Mouse (Mus musculus) heart, postnatal 25 days (tissue): ENCODE data around the gene Lhx2. TPM values are rescaled to one million over a fixed set of nuclear protein-coding genes. Genes with fewer than 3 reads are reported as not detected.

ENCODE experiments used
- DNase-seq: peaks from one replicate; pipeline ENCODE4 v3.0.0; 2022; ENCODE audit warnings: low spot score
- intact Hi-C: fragments of 180-260 bp; cut with DNase I; formaldehyde crosslinking; loops from one replicate; pipeline ENCODE4 v1.15.1; 2025
- total RNA-seq, 2 experiments: library from RNA; stranded (reverse); gene quantifications; 2 replicates each; pipeline ENCODE4 v1.2.3; 2021

The Lhx2 gene
- total RNA-seq, 2 experiments from 2014 or later = 0.29 TPM; not detected in 1

GRCm38 (mm10) chr2:38357294-38358246 lies 18.5 kb downstream of the Lhx2 start:
- intact Hi-C loops = loop anchor here (10.0 kb wide), 1 partner anchor 867 kb away; the partner anchor contains the start of gene Ppp6c
- no peak for DNase-seq

GRCm38 (mm10) chr2:38358611-38359010 lies 19.5 kb downstream of the Lhx2 start:
- intact Hi-C loops = loop anchor here (10.0 kb wide), 1 partner anchor 866 kb away; the partner anchor contains the start of gene Ppp6c
- no peak for DNase-seq

DNA sequence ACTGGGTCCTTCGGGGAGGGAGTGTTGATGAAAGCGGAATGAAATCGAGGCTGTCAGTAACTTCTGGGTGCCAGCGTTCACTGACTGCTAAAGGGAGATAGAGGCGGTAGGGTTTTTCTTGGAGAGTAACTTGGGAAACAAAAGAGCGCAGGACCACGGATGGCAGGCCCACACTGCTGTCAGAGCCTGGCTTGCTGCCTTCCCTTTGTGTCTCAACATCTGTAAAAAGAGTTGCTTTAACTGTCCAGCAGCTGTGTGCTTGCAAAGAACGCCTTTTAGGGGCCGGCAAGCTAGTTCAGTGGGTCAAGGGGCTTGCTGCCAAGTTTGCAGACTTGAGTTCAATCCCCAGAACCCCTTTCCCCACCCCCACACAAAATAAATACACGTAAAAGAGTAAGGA lies 20.1 kb downstream of the Lhx2 start:
- DNase-seq = no peak
- intact Hi-C loops = loop anchor here (10.0 kb wide), 1 partner anchor 866 kb away; the partner anchor contains the start of gene Ppp6c

- no peak for DNase-seq
- intact Hi-C loops = loop anchor here (10.0 kb wide), 1 partner anchor 865 kb away; the partner anchor contains the start of gene Ppp6c
Observed at GRCm38 (mm10) chr2:38359811-38360210, 20.7 kb downstream of the Lhx2 start.

- intact Hi-C loops = no loop called here
- DNase-seq = no peak
Observed at GRCm38 (mm10) chr2:38366222-38366621, 27.1 kb downstream of the Lhx2 start.

DNA sequence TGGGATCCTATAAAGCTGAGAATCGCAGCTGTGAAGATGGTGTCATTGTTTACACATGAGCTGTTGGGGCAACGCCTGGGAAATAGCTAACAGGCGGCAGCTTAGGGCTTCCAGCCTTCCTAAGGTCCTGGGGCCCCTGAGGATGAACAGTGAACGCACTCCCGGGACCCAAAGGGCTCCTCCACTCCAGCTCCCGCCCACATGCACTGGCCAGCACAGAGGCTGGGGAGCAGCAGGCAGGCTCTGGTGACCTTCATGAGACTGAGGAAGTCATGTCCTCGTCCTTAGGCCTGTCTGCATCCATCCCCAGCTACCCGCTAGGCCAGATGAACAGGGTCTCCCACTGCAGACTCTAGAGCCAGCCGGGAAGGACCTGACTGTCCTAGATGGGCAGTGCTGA lies 27.9 kb downstream of the Lhx2 start:
- no peak for DNase-seq
- intact Hi-C loops = no loop called here

DNA sequence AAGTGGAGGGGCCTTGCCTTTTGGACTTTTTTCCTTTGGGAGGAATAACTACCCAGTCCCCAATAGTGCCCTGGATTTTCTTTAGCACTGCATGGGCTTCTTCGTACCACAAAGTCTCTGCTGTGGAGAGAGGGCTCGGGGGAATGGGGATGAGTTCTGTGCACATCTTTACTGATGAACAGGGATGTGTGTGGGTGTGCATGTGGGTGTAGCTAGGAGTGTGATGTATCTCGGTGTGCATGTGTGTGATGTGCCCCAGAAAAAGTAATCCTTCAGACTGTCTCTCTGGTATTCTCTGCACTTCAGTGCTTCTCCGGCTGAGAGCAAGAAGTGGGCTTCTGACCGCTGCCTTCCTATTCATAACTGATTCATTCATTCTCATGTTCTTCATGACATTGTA lies 28.8 kb downstream of the Lhx2 start:
- intact Hi-C loops = no loop called here
- DNase-seq = no peak

DNA sequence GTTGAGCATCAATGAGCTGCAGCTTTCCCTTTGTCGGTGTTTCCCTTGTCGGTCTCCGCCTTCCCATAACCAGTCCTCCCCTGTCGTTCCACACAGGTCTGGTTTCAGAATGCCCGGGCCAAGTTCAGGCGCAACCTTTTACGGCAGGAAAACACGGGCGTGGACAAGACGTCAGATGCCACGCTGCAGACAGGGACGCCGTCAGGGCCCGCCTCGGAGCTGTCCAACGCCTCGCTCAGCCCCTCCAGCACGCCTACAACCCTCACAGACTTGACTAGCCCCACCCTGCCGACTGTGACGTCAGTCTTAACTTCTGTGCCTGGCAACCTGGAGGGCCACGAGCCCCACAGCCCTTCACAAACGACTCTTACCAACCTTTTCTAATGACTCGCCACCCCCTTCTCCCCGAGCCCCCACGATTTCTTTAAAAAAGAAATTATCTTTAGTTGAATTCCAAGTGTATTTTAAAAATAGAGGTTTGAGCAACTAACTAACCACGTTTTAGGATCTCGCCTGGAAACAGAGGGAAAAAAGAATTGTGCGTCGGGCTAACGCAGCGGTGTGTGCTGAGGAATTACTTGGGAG lies 29.8 kb downstream of the Lhx2 start:
- DNase-seq = no peak
- intact Hi-C loops = no loop called here

DNA sequence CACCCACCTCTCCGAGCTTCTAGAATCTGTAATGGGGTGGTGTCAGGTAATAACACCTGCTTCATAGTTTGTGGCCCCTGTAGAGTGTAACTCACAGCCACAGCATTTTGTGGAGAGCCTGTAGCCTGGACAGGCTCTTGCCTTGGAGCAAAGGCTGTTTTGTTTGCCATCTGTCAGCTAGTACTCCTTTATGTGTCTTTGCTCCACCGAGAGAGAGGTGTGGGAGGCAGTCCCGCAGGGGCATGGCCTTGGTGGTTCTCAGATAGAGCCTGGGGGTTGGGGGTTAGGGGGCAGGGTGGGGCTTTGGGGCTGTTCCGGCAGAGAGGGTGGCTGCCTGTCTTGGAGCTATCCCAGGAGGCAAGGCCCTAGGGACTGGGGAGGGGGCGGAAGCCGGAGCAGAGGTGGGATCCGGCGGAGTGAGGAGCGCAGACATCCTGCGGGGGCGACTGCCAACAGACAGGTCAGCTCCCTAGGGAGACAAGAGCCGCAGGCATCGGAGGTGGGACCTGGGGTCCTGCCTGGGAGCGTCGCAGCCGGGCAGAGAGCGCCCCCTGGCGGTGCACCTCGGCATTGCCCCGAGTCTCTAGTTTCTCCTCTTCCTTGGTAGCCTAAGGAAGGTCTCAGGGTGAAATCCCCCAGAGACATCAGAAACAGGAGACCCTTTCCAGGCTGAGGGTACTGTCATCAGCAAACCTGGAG lies 36.7 kb downstream of the Lhx2 start:
- DNase-seq = peak; percentile 37
- intact Hi-C loops = loop anchor here (1.0 to 5.0 kb wide), 3 partner anchors 188 to 559 kb away; no protein-coding TSS in a partner anchor

GRCm38 (mm10) chr2:38377254-38377653 lies 38.2 kb downstream of the Lhx2 start:
- intact Hi-C loops = loop anchor here (5.0 kb wide), 1 partner anchor 190 kb away; no protein-coding TSS in a partner anchor
- DNase-seq = no peak

DNA sequence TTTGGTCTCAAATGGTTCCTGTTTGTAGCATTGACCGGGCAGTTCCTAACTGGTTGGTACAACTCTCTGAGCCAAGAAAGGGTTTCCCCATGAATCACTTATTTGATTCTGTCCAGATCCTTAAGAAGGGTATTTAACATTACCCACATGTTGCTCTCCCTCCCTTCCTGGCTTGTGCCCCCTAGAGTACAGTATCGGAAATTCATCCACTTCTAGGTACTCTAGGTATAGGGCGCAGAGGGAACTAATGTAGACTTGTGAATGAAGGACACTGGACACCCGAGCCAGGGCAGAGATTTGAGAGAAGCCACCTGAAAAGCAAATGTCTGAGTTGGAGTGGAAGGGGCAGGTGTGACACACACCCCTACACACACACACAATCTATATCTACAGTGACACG lies 39.3 kb downstream of the Lhx2 start:
- intact Hi-C loops = loop anchor here (5.0 kb wide), 1 partner anchor 191 kb away; no protein-coding TSS in a partner anchor
- no peak for DNase-seq

GRCm38 (mm10) chr2:38378849-38379545 lies 39.9 kb downstream of the Lhx2 start:
- intact Hi-C loops = loop anchor here (5.0 kb wide), 1 partner anchor 192 kb away; no protein-coding TSS in a partner anchor
- DNase-seq = no peak

- intact Hi-C loops = loop anchor here (5.0 kb wide), 1 partner anchor 192 kb away; no protein-coding TSS in a partner anchor
- no peak for DNase-seq
Observed at GRCm38 (mm10) chr2:38379546-38379870, 40.4 kb downstream of the Lhx2 start.

GRCm38 (mm10) chr2:38380136-38381083 lies 41.3 kb downstream of the Lhx2 start:
- no peak for DNase-seq
- intact Hi-C loops = no loop called here

DNA sequence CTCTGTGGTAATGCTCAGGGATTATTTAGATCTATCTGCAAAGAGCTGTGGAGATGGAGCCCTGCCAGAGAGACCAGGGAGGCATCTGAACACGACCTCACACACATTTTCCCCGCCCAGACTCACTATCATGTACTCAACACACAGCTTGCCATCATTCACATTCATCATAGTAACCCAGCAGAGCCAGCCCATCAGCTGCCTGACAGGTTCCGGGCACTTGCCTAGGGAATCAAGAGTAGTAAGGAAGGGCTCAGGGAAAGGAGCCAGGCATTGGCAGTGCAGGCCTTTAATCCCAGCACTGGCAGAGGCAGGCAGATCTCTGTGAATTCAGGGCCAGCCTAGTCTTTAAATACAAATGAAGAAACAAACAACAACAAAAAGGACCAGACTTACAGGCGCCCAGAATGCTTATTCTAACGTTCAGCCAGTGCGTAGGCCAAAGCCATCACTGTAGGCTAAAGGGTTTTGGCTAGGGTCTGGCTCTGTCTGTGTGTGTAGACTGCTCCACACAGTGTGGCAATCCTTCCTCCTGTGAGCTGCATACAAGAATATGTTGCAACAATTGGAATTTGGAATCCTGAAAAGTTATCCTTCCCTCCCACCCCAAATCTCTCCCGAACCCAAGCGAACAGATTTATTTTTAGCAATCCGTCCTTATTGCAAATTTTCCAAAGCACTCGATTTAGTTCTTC lies 48.6 kb downstream of the Lhx2 start:
- DNase-seq = no peak
- intact Hi-C loops = no loop called here

DNA sequence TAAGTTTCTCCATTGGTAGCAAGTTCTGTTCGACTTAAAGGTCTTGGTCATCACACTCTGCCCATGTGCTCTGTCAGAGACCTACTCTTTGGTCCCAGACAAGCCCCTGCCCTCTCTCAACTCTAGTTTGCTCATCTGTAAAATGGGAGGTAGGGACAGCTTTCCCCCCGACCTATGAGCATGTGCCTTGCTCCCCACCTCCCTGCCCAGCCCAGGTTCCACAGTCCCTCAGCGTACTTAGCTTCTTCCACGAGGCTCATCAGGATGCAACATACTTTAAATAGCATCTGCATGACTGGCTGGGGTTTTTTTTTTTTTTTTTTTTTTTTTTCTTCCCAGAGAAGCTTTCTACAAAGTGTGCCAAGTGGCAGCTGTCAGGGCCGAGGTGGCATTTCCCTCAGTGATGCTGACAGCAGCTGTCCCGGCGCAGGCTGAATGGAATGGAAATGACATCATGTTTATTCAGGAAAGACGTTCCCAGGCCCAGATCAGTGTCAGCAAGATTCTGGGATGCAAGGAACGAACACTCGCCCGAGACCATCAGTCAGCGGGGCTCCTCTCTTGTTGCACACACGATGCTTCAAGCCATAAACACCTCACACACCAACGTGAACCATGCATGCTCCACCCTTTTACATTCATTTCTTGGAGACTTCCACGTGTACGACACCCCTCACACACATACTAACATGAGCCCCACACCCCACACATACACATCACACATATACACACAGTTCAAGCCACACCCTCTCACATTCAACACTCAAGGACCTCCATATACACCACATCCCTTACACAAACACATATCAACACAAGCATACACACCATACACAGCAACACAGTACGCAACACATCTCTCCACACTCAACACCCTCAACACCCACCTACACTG lies 56.1 kb downstream of the Lhx2 start:
- DNase-seq = no peak
- intact Hi-C loops = no loop called here

DNA sequence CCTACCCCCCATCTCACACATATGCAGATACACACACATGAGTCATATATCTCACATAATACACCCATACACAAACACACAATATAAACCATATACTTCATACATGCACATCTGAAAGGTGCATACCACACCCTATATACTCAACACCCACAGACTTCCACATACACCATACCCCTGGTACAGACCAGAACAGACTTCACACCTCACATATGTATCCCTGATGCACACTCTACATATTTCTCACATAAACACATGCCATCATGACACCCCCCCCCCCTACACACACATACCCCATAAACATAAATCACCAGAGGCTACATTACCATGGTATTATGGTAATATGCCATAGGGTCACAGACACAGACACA lies 56.8 kb downstream of the Lhx2 start:
- intact Hi-C loops = no loop called here
- no peak for DNase-seq
